Mouse (Mus musculus) left cerebral cortex, adult 8-10 months (tissue): ENCODE results near the gene Nploc4. TPM values are rescaled to one million over a fixed set of nuclear protein-coding genes. Genes with fewer than 3 reads are reported as not detected.
A peak's percentile ranks its signal among the peaks of the same experiment; 100 is the strongest.
"Not testable (repeated sequence)": the region's sequence is repeated elsewhere in the genome, so short reads cannot be mapped to it uniquely, and the experiment has no call there.

Experiments used
- DNase-seq, 2 experiments: peaks; one replicate each; pipeline ENCODE4 v3.0.0; 2022; ENCODE audit warnings: low spot score in 2 of 2
- total RNA-seq, 4 experiments: library from RNA; stranded (reverse); gene quantifications; 2 replicates each; pipeline ENCODE4 v1.2.4; 2022

The Nploc4 gene
- total RNA-seq, 4 experiments from 2014 or later, result 64.8 to 69.9 (median 68.4) TPM

GRCm38 (mm10) chr11:120442765-120443280, 5.3 kb upstream of the Nploc4 start:
- DNase-seq, result no peak

GRCm38 (mm10) chr11:120442344-120442743, 4.8 kb upstream of the Nploc4 start, which contains the start of gene Tspan10:
Gene Tspan10, plus strand, starts transcription at chr11:120442644.
- DNase-seq, result no peak

GRCm38 (mm10) chr11:120437857-120438385, 413 bp upstream of the Nploc4 start:
- no peak for DNase-seq

- DNase-seq, result no peak
Observed at GRCm38 (mm10) chr11:120426727-120427126, 10.8 kb downstream of the Nploc4 start.

GRCm38 (mm10) chr11:120423569-120424295, 13.8 kb downstream of the Nploc4 start:
- peak in 1 of 2 experiments; percentile 26 for DNase-seq

GRCm38 (mm10) chr11:120422651-120423568, 14.6 kb downstream of the Nploc4 start:
- DNase-seq, result no peak

- DNase-seq, result no peak
Observed at GRCm38 (mm10) chr11:120418592-120418991, 18.9 kb downstream of the Nploc4 start.

GRCm38 (mm10) chr11:120417852-120418251, 19.7 kb downstream of the Nploc4 start:
- no peak for DNase-seq

GRCm38 (mm10) chr11:120413621-120414020, 23.9 kb downstream of the Nploc4 start:
- not testable (repeated sequence) for DNase-seq

GRCm38 (mm10) chr11:120406445-120406844, 31.1 kb downstream of the Nploc4 start:
- DNase-seq, result no peak

- no peak for DNase-seq
Observed at GRCm38 (mm10) chr11:120405867-120406266, 31.6 kb downstream of the Nploc4 start.

GRCm38 (mm10) chr11:120404814-120405213, 32.7 kb downstream of the Nploc4 start:
- no peak for DNase-seq

GRCm38 (mm10) chr11:120399319-120399718, 38.2 kb downstream of the Nploc4 start:
- DNase-seq, result no peak

- no peak for DNase-seq
Observed at GRCm38 (mm10) chr11:120397602-120398001, 39.9 kb downstream of the Nploc4 start.

- no peak for DNase-seq
Observed at GRCm38 (mm10) chr11:120395661-120396060, 41.8 kb downstream of the Nploc4 start.

- no peak for DNase-seq
Observed at GRCm38 (mm10) chr11:120388580-120388979, 48.9 kb downstream of the Nploc4 start.

- no peak for DNase-seq
Observed at GRCm38 (mm10) chr11:120387157-120387556, 50.4 kb downstream of the Nploc4 start.

GRCm38 (mm10) chr11:120386632-120387031, 50.9 kb downstream of the Nploc4 start:
- no peak for DNase-seq

GRCm38 (mm10) chr11:120382509-120382908, 55.0 kb downstream of the Nploc4 start:
- DNase-seq, result peak in 1 of 2 experiments; percentile 74

GRCm38 (mm10) chr11:120381157-120381556, 56.4 kb downstream of the Nploc4 start:
- no peak for DNase-seq

- no peak for DNase-seq
Observed at GRCm38 (mm10) chr11:120380271-120380670, 57.2 kb downstream of the Nploc4 start.
